Mouse (Mus musculus): ENCODE results near the gene Wnk2.

Wnk2 gene

GRCm38 (mm10) chr13:49140567-49140966 lies 7.2 kb downstream of the Wnk2 start:
- DNase-seq (ENCODE audit: low spot score): no peak

GRCm38 (mm10) chr13:49134491-49134890 lies 13.3 kb downstream of the Wnk2 start:
- no peak for DNase-seq (ENCODE audit: low spot score)

- DNase-seq (ENCODE audit: low spot score): no peak
Measured at GRCm38 (mm10) chr13:49133125-49133524, 14.7 kb downstream of the Wnk2 start.

GRCm38 (mm10) chr13:49131946-49132687 lies 15.7 kb downstream of the Wnk2 start:
- no peak for DNase-seq (ENCODE audit: low spot score)

GRCm38 (mm10) chr13:49131342-49131855 lies 16.4 kb downstream of the Wnk2 start:
- no peak for DNase-seq (ENCODE audit: low spot score)

- DNase-seq (ENCODE audit: low spot score): no peak
Measured at GRCm38 (mm10) chr13:49129845-49130244, 18.0 kb downstream of the Wnk2 start.

- DNase-seq (ENCODE audit: low spot score): no peak
Measured at GRCm38 (mm10) chr13:49129154-49129553, 18.7 kb downstream of the Wnk2 start.

- no peak for DNase-seq (ENCODE audit: low spot score)
Measured at GRCm38 (mm10) chr13:49127844-49128631, 19.8 kb downstream of the Wnk2 start.

- no peak for DNase-seq (ENCODE audit: low spot score)
Measured at GRCm38 (mm10) chr13:49122106-49122505, 25.7 kb downstream of the Wnk2 start.

- no peak for DNase-seq (ENCODE audit: low spot score)
Measured at GRCm38 (mm10) chr13:49117563-49117962, 30.3 kb downstream of the Wnk2 start.

GRCm38 (mm10) chr13:49114921-49115320 lies 32.9 kb downstream of the Wnk2 start:
- no peak for DNase-seq (ENCODE audit: low spot score)

GRCm38 (mm10) chr13:49114116-49114515 lies 33.7 kb downstream of the Wnk2 start:
- no peak for DNase-seq (ENCODE audit: low spot score)

- no peak for DNase-seq (ENCODE audit: low spot score)
Measured at GRCm38 (mm10) chr13:49113345-49113744, 34.5 kb downstream of the Wnk2 start.

GRCm38 (mm10) chr13:49112652-49113051 lies 35.2 kb downstream of the Wnk2 start:
- no peak for DNase-seq (ENCODE audit: low spot score)

GRCm38 (mm10) chr13:49109665-49110064 lies 38.1 kb downstream of the Wnk2 start:
- DNase-seq (ENCODE audit: low spot score): no peak

GRCm38 (mm10) chr13:49108119-49108846 lies 39.5 kb downstream of the Wnk2 start:
- DNase-seq (ENCODE audit: low spot score): no peak

- no peak for DNase-seq (ENCODE audit: low spot score)
Measured at GRCm38 (mm10) chr13:49103913-49104312, 43.9 kb downstream of the Wnk2 start.

GRCm38 (mm10) chr13:49103235-49103634 lies 44.6 kb downstream of the Wnk2 start:
- DNase-seq (ENCODE audit: low spot score): no peak

- peak; percentile 18 for DNase-seq (ENCODE audit: low spot score)
Measured at GRCm38 (mm10) chr13:49100417-49100816, 47.4 kb downstream of the Wnk2 start.

GRCm38 (mm10) chr13:49096826-49097225 lies 51.0 kb downstream of the Wnk2 start:
- no peak for DNase-seq (ENCODE audit: low spot score)

GRCm38 (mm10) chr13:49094667-49095066 lies 53.1 kb downstream of the Wnk2 start:
- no peak for DNase-seq (ENCODE audit: low spot score)

- DNase-seq (ENCODE audit: low spot score): peak; percentile 11
Measured at GRCm38 (mm10) chr13:49093471-49093891, 54.3 kb downstream of the Wnk2 start.

All from ovary, postnatal 14 days (tissue).